Mouse (Mus musculus): Measurements from ENCODE around the gene Vmn1r155. TPM values are rescaled to one million over a fixed set of nuclear protein-coding genes. Genes with fewer than 3 reads are reported as not detected.
"Not testable (repeated sequence)": the region's sequence is repeated elsewhere in the genome, so short reads cannot be mapped to it uniquely, and the experiment has no call there.

The Vmn1r155 gene
- total RNA-seq (2021) = not detected
- long read RNA-seq, experiment 1 = 0 reads
- long read RNA-seq, experiment 2 = 0 reads

DNA sequence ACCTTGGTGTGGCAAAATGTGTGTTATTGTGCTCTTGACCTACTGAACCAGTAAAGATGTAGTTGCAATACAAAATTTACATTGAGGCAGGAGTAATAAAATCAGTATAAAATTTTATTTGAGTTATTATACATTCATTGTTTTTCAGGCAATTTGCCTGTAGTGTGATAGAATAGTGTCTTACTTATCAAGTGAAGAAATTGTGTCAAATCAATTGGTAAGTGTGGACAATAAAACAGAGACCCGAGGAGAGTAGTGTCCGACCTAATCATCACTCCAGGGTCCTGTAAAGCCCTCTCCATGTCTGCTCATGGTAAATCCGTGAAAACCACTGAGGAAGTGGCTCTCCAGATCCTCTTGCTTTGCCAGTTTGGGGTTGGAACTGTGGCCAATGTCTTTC, at the start of gene Vmn1r155:
Vmn1r155 (plus strand) TSS at position 301 of the 400 bp plus-strand sequence.
- DNase-seq; H3K4me3 ChIP-seq; H3K27ac ChIP-seq; intact Hi-C loops (cut with DNase I): not testable (repeated sequence)

DNA sequence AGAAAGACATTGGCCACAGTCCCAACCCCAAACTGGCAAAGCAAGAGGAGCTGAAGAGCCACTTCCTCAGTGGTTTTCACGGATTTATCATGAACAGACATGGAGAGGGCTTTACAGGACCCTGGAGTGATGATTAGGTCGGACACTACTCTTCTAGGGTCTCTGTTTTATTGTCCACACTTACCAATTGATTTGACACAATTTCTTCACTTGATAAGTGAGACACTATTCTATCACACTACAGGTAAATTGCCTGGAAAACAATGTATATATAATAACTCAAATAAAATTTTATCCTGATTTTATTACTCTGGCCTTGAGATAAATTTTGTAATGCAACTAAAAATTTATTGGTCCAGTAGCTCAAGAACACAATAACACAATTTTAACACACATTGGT, 34.4 kb downstream of the Vmn1r155 start, which contains the start of gene Gm8693:
Gm8693 (minus strand) TSS at position 101 of the 400 bp plus-strand sequence.
- H3K27ac ChIP-seq; DNase-seq; intact Hi-C loops (cut with DNase I); H3K4me3 ChIP-seq: not testable (repeated sequence)

Other genes starting within 250 kb of the Vmn1r155 start
- gene Vmn1r148, start 244.4 kb upstream of the Vmn1r155 start, total RNA-seq (2021) = not detected
- not detected for gene Vmn1r149, start 219.8 kb upstream of the Vmn1r155 start, total RNA-seq (2021)
- not detected for gene Gm10665, start 193.9 kb upstream of the Vmn1r155 start, total RNA-seq (2021)
- gene Vmn1r151, start 158.3 kb upstream of the Vmn1r155 start, total RNA-seq (2021) = not detected
- gene Vmn1r152, start 135.1 kb upstream of the Vmn1r155 start, total RNA-seq (2021) = not detected
- not detected for gene Gm8677, start 123.1 kb upstream of the Vmn1r155 start, total RNA-seq (2021)
- gene Gm4201, start 92.7 kb upstream of the Vmn1r155 start, total RNA-seq (2021) = not detected
- not detected for gene Gm4565, start 69.9 kb upstream of the Vmn1r155 start, total RNA-seq (2021)
- gene Gm8693, start 34.3 kb downstream of the Vmn1r155 start, total RNA-seq (2021) = not detected
- gene Gm4567, start 61.7 kb downstream of the Vmn1r155 start, total RNA-seq (2021) = not detected
- gene Vmn1r157, start 103.7 kb downstream of the Vmn1r155 start, total RNA-seq (2021) = not detected
- gene Vmn1r158, start 132.8 kb downstream of the Vmn1r155 start, total RNA-seq (2021) = not detected
- gene Vmn1r159, start 185.6 kb downstream of the Vmn1r155 start, total RNA-seq (2021) = not detected
- not detected for gene Vmn1r160, start 213.2 kb downstream of the Vmn1r155 start, total RNA-seq (2021)

Data from gastrocnemius, adult 2 months (tissue).